Mouse (Mus musculus) embryonic fibroblast, embryonic 13.5 days (primary cell): ENCODE measurements around the gene Dnajc22.

ENCODE experiments used
- CTCF ChIP-seq: IDR thresholded peaks from 2 replicates; pipeline ENCODE4 v1.5.1; 2011; ENCODE audit warnings: mild to moderate bottlenecking, control low read depth, low read length, moderate library complexity, borderline replicate concordance; ENCODE audit not compliant: insufficient read depth
- POLR2A ChIP-seq: IDR thresholded peaks from 2 replicates; pipeline ENCODE4 v1.6.1; 2011; ENCODE audit warnings: low read depth, mild to moderate bottlenecking, control low read depth, low read length, moderate library complexity

GRCm38 (mm10) chr15:99111139-99111538, 18.2 kb downstream of the Dnajc22 start:
- TF ChIP-seq CTCF: no peak
- TF ChIP-seq POLR2A: no peak
